Mouse (Mus musculus) gastrocnemius, postnatal 14 days (tissue): Measurements from ENCODE around the gene Matn1. TPM values are rescaled to one million over a fixed set of nuclear protein-coding genes. Genes with fewer than 3 reads are reported as not detected.

Experiments used
- DNase-seq: peaks from one replicate; pipeline ENCODE4 v3.0.0; 2021; ENCODE audit warnings: mixed read lengths
- intact Hi-C: fragments of 180-260 bp; cut with DNase I; formaldehyde crosslinking; loops from one replicate; pipeline ENCODE4 v1.15.1; 2025; ENCODE audit warnings: low total_unique reads
- total RNA-seq, 2 experiments: library from RNA; stranded (reverse); gene quantifications; 2 replicates each; pipeline ENCODE4 v1.2.3; 2021

Matn1 gene
- total RNA-seq, 2 experiments from 2014 or later, result not detected

DNA sequence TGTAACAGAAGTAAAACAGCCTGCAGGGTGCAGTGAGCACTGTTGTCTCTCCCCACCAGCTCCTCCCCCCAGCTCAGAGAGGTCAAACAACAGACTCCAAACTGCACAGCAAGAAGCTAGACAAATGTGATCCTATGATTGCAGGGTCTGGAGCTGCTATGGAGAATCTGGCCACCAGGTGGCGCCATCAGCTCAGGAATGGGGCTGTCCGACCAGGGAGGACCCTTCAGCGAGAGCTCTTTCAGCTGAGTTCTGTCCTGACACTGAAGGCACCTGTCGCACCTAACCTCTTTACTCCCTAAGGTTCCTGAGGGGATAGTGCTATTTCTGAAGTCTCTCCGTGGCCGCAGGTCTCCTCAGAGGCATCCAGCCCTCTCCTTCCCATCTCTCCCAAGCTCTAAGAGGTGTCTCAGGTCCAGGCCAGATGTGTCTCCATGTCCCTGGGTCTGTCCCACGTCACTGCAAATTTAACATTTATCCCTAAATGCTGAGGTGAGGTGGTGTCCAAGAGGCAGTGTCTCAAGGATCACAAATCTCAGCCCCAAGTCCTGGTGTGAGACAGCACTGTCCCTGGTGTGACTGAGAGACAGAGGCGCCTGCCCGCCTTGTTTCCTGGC is 16.0 kb downstream of the Matn1 start:
- intact Hi-C loops, result loop anchor here (5.0 to 10.0 kb wide), 3 partner anchors 195 to 877 kb away; partner anchors contain the start of gene Ptpru
- DNase-seq, result peak; percentile 71

DNA sequence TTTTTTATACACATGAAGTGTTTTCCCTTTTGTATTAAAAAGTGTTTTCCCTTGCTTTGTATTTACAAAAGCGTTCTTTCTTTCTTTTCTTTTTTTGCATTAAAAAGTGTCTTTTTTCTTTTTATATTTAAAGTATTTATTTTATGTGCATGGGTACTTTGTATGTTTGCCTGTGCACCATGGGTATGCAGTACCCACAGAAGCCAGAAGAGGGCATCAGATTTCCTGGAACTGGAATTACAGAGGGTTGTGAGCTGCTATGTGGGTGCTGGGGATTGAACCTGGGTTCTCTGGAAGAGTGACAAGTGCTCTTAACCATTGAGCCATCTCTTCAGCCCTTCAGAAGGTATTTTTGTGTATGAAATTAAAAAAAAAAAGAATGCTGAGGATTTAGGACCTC is 27.1 kb downstream of the Matn1 start:
- no peak for DNase-seq
- intact Hi-C loops, result no loop called here

DNA sequence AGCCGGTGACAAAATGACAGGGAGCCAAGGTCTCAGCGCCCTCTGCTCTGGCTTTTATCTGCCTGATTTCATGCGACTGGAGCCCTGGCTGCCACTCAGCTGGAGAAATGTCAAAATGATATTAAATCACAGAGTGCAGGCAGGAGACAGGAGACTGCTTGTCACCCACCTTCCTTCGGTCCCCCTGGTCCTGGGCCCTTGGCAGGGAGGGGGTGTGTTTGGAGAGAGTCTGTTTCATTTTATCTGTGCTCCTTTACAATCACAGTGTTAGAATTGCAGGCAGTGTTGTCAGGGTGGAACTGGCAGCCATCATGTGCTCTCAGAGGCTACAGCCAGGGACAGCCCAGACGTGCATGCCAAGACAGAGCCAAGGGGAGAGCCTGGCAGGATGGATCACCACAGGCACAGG is 28.2 kb downstream of the Matn1 start:
- intact Hi-C loops, result no loop called here
- DNase-seq, result peak; percentile 19

DNA sequence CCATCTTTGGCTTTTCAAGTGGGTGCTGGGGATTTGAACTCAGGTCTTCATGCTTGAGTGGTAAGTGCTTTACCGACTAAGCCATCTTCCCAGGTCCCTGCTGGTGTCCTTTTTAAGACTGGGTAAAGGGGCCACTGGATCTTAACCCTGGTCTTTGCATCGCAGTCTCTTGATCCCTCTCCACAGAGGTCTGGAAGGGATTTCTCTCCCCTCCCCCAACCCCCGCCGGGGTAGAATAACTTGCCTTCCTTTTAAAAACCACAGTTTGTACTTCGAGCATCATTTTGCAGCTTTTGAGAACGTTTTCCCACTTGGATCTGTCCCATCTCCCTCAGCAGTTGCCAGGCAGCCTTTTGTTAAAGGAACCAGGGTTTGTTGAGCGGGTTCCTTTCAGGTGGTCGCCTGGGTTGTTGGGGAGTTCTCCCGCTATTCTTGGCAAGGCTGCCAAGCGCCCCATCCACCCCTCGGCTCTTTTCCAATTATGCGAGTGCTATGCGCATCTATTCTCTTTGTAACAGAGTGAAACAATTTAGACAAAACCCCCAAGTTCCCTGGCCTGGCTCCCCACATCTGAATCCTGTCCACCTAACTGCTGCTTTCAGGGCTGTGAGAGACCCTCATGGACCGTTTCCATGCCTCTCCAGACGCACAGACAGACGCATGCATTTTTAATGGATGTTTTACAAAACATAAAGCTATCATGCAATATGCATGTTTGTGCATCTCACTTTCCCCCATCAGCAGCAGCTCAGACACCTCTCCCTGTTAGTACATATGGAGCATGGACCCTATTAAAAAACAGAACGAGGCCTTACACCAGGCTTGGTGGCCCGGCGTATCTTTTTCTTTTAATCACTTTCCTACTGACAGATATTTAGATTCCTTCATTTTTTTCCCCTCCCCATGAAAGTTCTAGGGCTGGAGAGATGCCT is 29.4 kb downstream of the Matn1 start:
- intact Hi-C loops, result no loop called here
- DNase-seq, result no peak

DNA sequence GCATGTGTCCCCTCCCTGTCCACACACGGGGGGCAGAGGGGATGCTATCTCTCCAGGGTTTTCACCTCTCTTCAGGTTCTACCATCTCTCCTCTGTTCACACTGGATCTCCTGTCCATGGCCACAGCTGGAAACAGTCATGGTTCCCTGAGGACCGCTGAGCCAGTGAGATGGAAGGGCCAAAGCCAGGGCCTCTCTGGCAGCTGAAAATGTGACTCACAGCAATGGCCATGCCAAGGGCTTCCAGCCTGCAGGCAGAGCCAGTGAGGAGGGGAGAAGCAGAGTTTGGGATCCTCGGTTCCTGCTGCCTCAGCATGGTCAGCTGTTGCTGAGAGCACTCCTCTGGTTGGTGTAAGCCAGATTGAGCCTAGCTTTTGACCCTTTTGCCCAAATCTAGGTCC is 34.8 kb downstream of the Matn1 start:
- intact Hi-C loops, result no loop called here

DNA sequence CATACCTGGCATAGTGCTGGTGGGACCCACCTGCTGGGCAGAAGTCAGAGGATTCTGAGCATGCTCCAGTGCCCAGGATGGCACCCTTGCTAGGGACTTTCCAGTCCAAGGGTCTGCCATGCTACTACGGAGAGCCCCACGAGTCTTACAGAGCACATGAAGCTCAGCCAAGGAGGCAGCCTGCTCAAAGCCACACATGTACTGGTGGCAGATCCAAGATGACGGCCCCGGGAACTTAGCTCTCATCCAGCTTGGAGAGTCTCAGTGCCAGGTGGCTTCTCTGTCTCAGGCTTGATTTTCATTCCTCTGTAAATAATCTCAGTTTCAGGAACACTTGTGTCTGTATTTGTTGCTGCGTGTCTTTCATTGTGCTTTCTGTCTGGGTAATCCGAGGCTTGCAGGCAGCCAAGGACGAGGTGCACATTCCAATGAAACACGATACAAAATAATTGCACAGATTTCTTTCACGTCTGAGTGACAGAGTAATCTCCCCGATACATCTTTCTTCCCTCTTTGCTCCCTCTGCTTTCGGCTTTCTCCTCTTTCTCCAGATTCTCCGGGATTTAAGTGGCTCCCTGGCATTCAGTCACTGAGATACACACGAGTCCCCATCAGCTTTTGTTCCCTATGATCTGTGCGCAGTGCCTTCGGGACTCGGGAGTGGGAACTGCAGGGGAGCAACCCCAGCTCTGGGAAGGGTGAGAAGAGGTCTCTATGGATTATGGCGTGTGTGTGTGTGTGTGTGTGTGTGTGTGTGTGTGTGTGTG is 40.4 kb downstream of the Matn1 start:
- no peak for DNase-seq
- intact Hi-C loops, result no loop called here

More for the DNA sequence above, 34.8 kb downstream of the Matn1 start:
- DNase-seq, result peak; percentile 57

DNA sequence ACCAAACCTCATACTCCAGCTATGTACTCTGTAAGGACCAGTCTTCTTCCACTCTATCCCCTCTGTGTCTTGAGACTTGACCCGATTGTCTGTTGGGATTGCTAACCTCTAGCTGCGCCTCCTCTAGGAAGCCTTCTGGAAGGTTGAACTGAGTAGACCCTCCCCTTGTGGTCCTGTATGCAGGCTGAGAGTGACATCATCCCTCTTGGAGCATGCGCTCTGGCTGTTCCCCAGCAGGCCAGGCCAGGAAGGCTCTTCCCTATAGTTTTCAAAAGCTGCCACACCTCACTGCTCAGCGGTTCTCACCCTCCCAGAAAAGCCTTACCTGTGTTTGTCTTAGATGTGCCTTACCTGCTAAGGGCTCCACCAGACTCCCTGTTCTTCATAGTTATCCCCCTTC is 42.9 kb downstream of the Matn1 start:
- no peak for DNase-seq
- intact Hi-C loops, result no loop called here

DNA sequence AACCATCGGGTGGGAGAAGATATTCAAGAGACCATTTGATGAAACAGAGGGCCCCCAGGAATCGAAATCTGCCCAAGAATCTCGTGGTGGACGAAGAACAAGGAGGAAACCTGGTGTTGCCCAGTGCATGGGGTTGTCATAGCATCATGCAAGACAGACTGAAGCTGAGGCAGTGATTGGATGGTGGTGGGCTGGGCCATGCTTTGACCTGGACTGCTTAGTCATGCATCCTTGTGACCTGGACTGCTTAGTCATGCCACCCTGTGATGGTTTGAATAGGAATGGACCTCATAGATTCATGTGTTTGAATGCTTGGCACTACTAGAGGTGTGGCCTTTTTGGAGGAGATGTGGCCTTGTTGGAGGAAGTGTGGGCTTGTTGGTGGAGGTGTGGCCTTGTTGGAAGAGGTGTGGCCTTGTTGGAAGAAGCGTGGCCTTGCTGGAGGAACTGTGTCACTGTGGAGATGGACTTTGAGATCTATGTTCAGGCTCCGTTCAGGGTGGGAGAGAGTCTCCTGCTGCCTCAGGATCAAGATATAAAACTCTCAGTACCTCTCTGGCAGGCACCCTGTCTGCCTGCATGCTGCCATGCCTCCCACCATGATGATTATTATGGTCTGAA is 44.1 kb downstream of the Matn1 start:
- intact Hi-C loops, result no loop called here

DNA sequence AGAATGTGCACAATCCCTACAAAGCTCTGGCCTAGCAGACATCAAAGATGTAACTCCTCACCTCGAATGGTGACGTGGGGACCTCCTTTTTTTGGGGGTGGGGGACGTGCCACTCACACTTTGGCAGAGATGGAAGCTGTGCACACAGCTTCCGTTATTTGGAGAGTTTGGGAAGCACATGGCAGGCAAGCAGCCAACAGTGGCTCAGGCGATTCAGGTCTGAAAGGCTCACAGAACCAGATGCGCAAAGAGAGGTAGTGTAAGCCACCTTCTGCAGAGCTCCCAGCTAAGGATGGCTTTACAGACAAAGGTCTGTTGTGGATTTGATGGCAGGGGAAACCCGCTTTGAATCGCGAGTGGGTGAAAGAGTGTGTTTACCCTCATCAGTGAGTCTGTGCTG is 45.0 kb downstream of the Matn1 start:
- intact Hi-C loops, result no loop called here
- DNase-seq, result no peak

More for the DNA sequence above, 44.1 kb downstream of the Matn1 start:
- DNase-seq, result no peak

DNA sequence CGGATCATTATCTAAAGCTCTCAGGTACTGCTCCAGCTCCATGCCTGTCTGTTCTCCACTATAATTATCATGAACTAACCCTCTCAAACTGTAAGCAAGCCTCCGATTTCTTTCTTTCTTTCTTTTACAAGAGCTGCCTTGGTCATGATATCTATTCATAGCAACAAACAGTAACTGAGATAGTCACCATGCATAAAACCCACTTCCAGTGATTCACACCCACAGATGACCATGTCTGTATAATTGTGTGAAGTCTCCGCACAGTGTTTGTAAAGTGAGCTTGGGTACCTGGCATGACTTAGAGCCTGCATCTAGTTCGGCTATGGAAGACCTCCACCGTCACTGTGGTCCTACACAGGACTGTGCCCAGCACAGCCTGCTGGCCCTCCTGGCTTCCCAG is 46.8 kb downstream of the Matn1 start:
- no peak for DNase-seq
- intact Hi-C loops, result no loop called here

DNA sequence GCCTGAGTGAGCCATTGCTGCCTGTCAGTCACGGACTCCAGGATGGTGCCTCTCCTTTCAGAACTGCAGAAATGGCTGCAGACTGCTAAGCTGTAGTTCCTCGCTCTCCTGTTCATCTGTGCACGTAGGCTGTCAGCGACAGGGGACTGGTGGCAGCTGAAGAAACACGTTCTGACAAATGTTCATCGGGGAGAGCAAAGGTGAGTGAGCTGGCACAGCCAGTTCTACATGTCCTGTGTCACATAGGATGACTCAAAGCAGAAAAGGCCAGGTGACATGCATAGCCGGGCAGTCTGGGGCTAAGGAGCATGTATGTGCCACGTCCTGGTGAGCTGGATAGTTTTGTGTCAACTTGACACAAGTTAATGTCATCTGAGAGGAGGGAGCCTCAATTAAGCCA is 50.4 kb downstream of the Matn1 start:
- no peak for DNase-seq

DNA sequence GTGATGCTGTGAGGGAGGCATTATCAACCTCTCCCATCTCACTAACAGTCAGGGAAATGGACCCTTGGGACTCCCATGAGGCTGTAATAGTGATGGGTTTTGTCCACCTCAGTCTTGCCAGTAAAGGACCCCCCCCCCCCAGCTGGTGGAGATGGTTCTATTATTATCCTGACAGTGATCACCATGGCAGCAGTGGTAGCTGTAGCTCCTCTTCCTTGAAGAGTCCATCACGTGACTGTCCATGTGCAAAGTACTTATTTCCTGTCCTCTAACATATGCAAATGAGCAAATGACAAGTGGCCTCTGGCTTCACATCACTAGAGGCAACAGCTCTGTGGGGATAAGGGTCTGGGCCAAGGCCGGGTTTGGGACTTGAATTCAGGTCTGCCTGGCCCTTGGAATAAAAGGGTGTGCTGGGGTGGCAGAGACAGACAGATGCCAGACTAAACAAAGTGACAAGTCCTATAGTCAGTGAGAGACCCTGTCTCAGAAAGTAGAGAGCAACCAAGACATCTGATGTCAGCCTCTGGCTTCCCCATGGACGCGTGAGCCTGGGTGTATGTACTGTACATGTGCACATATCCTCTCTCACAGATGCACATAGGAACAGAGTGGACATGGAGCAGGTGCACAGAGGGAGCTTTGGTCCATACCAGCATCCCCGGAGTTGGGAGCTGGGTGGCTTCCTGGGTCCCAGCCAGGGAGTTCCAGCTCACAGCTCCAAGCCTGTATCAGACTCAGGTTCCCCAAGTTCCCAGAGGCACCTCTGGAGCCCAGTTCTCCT is 55.8 kb downstream of the Matn1 start:
- intact Hi-C loops, result no loop called here
- no peak for DNase-seq

More for the DNA sequence above, 50.4 kb downstream of the Matn1 start:
- intact Hi-C loops, result no loop called here

DNA sequence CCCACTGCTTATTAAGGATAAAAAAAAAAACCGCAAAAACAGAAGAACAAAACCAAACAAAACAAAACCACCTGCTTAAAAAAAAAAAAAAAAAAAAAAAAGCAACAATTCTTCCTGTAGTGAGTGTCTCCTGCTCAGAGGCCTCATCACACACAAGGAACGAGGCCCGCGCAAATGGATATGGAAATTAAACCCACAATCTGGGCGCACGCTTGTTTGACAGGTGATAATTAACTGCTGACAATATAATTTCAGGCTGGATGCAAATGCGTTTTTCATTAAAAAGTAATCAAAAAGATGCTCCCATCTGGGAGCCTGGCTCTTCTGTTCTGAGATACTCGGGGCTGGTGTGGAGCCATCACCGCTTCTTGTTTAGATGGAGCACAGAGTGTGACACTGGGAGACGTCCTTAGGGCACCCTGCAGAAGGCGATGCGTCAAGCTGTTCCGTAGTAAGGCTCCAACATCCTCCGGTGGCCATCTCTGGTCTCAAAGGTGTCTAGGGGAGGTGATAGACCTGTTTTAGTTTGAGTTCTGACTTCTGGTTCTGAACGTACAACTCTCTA is 56.5 kb downstream of the Matn1 start:
- intact Hi-C loops, result no loop called here
- no peak for DNase-seq

Other genes with a start within 250 kb of the Matn1 start
- gene Sdc3, start 151.8 kb upstream of the Matn1 start, total RNA-seq, result 10 to 100 TPM; 23.3 to 25.2 TPM
- gene Laptm5, start 31.3 kb upstream of the Matn1 start, total RNA-seq, result 1 to 10 TPM; 8.0 to 8.1 TPM